8 mouse cellular contexts compared by ENCODE assay signal in the genomic region with DNA sequence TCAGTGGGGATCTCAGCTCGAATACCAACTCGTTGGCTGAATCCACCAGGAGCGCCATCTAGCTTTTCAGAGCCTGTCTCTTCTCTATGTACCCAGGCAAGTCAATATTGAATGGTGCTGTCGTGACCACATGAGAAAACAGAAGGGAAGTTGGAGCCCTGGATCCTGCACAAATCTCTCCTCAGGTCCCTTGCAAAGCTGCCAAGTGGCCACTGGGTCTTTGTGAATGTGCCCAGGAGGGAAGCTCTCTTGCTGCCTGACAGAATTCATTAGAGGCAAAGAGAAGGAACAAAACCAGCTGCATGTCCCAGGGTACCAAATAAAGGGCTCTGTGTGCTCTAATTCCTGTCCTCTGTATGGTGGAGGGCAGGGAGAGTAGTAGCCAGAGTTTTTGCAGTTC. TPM values are rescaled to one million over a fixed set of nuclear protein-coding genes. Genes with fewer than 3 reads are reported as not detected.
DNase-seq lines count a peak whose midpoint lies in the region; ATAC-seq lines count a peak whose summit lies in the region.

No protein-coding gene starts in this region.

- 60% methylated on average over 4 of the region's 4 CpGs for WGBS in embryonic facial prominence, embryonic 12.5 days
- 61% methylated on average over 4 of the region's 4 CpGs for WGBS in embryonic facial prominence, embryonic 10.5 days
- WGBS in forebrain, embryonic 16.5 days, result 21% methylated on average over 4 of the region's 4 CpGs

- no peak overlapping the region for H3K4me3 ChIP-seq in embryonic facial prominence, embryonic 12.5 days
- no peak overlapping the region for H3K4me3 ChIP-seq in embryonic facial prominence, embryonic 10.5 days
- no peak overlapping the region for H3K4me3 ChIP-seq in forebrain, embryonic 16.5 days (replicated peaks; ENCODE audit: low read length)

- no peaks in the 10 kb centered on the region for H3K9me3 ChIP-seq in embryonic facial prominence, embryonic 12.5 days
- H3K9me3 ChIP-seq in embryonic facial prominence, embryonic 10.5 days, result no peaks in the 10 kb centered on the region
- no peaks in the 10 kb centered on the region for H3K9me3 ChIP-seq in forebrain, embryonic 16.5 days (ENCODE audit: control insufficient read depth, low read length)

- no peak overlapping the region for H3K4me2 ChIP-seq in embryonic facial prominence, embryonic 12.5 days (replicated peaks)
- no peak overlapping the region for H3K4me2 ChIP-seq in forebrain, embryonic 16.5 days (ENCODE audit: low read length)

- H3K27ac ChIP-seq in embryonic facial prominence, embryonic 12.5 days, result peak overlapping the region; percentile 41; the same call in 1 of the 2 replicates
- H3K27ac ChIP-seq in embryonic facial prominence, embryonic 10.5 days (replicated peaks), result no peak overlapping the region
- H3K27ac ChIP-seq in forebrain, embryonic 16.5 days (ENCODE audit: low read length), result 0 out of 2 replicates have a peak overlapping the region, but pooled peaks have one; percentile 12

- no peaks in the 10 kb centered on the region for H3K36me3 ChIP-seq in embryonic facial prominence, embryonic 12.5 days
- H3K36me3 ChIP-seq in embryonic facial prominence, embryonic 10.5 days (replicated peaks), result no peaks in the 10 kb centered on the region
- H3K36me3 ChIP-seq in forebrain, embryonic 16.5 days (ENCODE audit: control insufficient read depth, insufficient read depth), result no peaks in the 10 kb centered on the region

- H3K9ac ChIP-seq in embryonic facial prominence, embryonic 12.5 days, result no peak overlapping the region
- no peak overlapping the region for H3K9ac ChIP-seq in forebrain, embryonic 16.5 days (replicated peaks; ENCODE audit: low read depth, low read length)

- H3K4me1 ChIP-seq in embryonic facial prominence, embryonic 12.5 days, result peaks cover 15% of the 10 kb centered on the region
- peaks cover 18% of the 10 kb centered on the region for H3K4me1 ChIP-seq in embryonic facial prominence, embryonic 10.5 days
- H3K4me1 ChIP-seq in forebrain, embryonic 16.5 days (replicated peaks; ENCODE audit: control insufficient read depth, insufficient read depth, low read length), result peaks cover 15% of the 10 kb centered on the region

- no peak for DNase-seq in embryonic facial prominence, embryonic 10.5 days (ENCODE audit: low spot score)
- peak; percentile 96 for DNase-seq in Muller cell, postnatal 12 days (ENCODE audit: inconsistent ontology term)
- peak; percentile 7 to 42 for DNase-seq in left cerebral cortex, adult 8-10 months (ENCODE audit: low spot score in 2 of 2)
- no peak for DNase-seq in thymus, postnatal 36 days
- DNase-seq in kidney, postnatal 10 days, result no peak

- no peaks in the 10 kb centered on the region for H3K27me3 ChIP-seq in embryonic facial prominence, embryonic 12.5 days
- H3K27me3 ChIP-seq in embryonic facial prominence, embryonic 10.5 days (replicated peaks; ENCODE audit: low read depth, poor library complexity, severe bottlenecking), result no peaks in the 10 kb centered on the region
- H3K27me3 ChIP-seq in forebrain, embryonic 16.5 days (replicated peaks; ENCODE audit: control insufficient read depth, insufficient read depth, low read length), result no peaks in the 10 kb centered on the region

- no peak for ATAC-seq in embryonic facial prominence, embryonic 12.5 days (ENCODE audit: insufficient number of reproducible peaks, insufficient read depth, low FRiP score, low TSS enrichment)
- peak; percentile 86 for ATAC-seq in forebrain, embryonic 16.5 days
- no peak for ATAC-seq in granulocyte monocyte progenitor cell, adult 5-6 weeks (replicated peaks; ENCODE audit: poor library complexity, severe bottlenecking)

RNA-seq across cellular contexts. Expression of gene Tgfb2, which starts 50.7 kb away (rescaled TPM):
- 73.6 and 78.6 TPM in 2 replicates for polyA plus RNA-seq in embryonic facial prominence, embryonic 12.5 days (2016; fragmentation: Nextera tagmentation; extraction: Ambion mirVana)
- polyA plus RNA-seq in embryonic facial prominence, embryonic 10.5 days (2016; fragmentation: Nextera tagmentation; extraction: Ambion mirVana), result 16.6 and 25.6 TPM in 2 replicates
- polyA plus RNA-seq in forebrain, embryonic 16.5 days (2015; fragmentation: Nextera tagmentation; extraction: Ambion mirVana), result 21.4 and 22.0 TPM in 2 replicates
- 1 to 10 TPM; 5.7 to 7.0 (median 6.7) TPM for total RNA-seq in left cerebral cortex, adult 8-10 months (2022)
- 5.1 TPM in 1 of 2 replicates, not detected in the other for total RNA-seq in granulocyte monocyte progenitor cell, adult 5-6 weeks (2014; fragmentation: Nextera tagmentation)
- not detected in 2 replicates for total RNA-seq in granulocyte monocyte progenitor cell, adult 5-6 weeks (2017)

Comparison
In these comparisons a context has a peak if more than half of its experiments do, and no peak if none do; other contexts are left out.
1. DNase-seq: peak in Muller cell, postnatal 12 days (single experiment) and left cerebral cortex, adult 8-10 months (2 of 2); none in embryonic facial prominence, embryonic 10.5 days (single experiment), thymus, postnatal 36 days (0 of 2) and kidney, postnatal 10 days (single experiment).